Mouse (Mus musculus) kidney, embryonic 16.5 days (tissue): ENCODE results near the gene Rccd1. TPM values are rescaled to one million over a fixed set of nuclear protein-coding genes. Genes with fewer than 3 reads are reported as not detected.

Source experiments
- ATAC-seq: fragments of 200-750 bp; cut with Nextera tagmentation; 2 replicates; pipeline ENCODE4 v1.8.0; 2017; ENCODE audit warnings: moderate TSS enrichment; ENCODE audit not compliant: low FRiP score, low TSS enrichment
- H3K27ac ChIP-seq: fragments of 300-500 bp; sonication (generic); 2 replicates; pipeline ENCODE4 v1.5.1; 2014; ENCODE audit warnings: low read length
- H3K27me3 ChIP-seq: fragments of 300-500 bp; sonication (generic); 2 replicates; pipeline ENCODE4 v1.6.1; 2014; ENCODE audit warnings: low read length, control low read depth, mixed read lengths; ENCODE audit not compliant: insufficient read depth
- H3K36me3 ChIP-seq: fragments of 300-500 bp; sonication (generic); 2 replicates; pipeline ENCODE4 v1.6.1; 2014; ENCODE audit warnings: low read length, control low read depth, mixed read lengths; ENCODE audit not compliant: insufficient read depth
- H3K4me1 ChIP-seq: fragments of 300-500 bp; sonication (generic); 2 replicates; pipeline ENCODE4 v1.6.1; 2014; ENCODE audit warnings: low read length, control low read depth, mixed read lengths; ENCODE audit not compliant: insufficient read depth
- H3K4me2 ChIP-seq: fragments of 300-500 bp; sonication (generic); replicated peaks from 2 replicates; pipeline ENCODE4 v1.6.1; 2014; ENCODE audit warnings: low read depth, low read length
- H3K4me3 ChIP-seq: fragments of 300-500 bp; sonication (generic); 2 replicates; pipeline ENCODE4 v1.5.1; 2014; ENCODE audit warnings: mild to moderate bottlenecking, low read length
- H3K9ac ChIP-seq: fragments of 300-500 bp; sonication (generic); replicated peaks from 2 replicates; pipeline ENCODE4 v1.6.1; 2014; ENCODE audit warnings: low read length
- H3K9me3 ChIP-seq: fragments of 300-500 bp; sonication (generic); 2 replicates; pipeline ENCODE4 v1.6.1; 2016; ENCODE audit warnings: low read length, control low read depth
- WGBS: fragments of 180-500 bp; shearing (Covaris S2); extraction: QIAGEN DNeasy Blood & Tissue Kit; methylation state at CpG from one replicate; pipeline ENCODE4 v1.1.7; 2014; 5-methylcytosine and 5-hydroxymethylcytosine counted together
- polyA plus RNA-seq: library from polyadenylated mRNA; unstranded; fragments of >200 nt; fragmentation: Nextera tagmentation; extraction: Ambion mirVana; gene quantifications from 2 replicates; pipeline ENCODE4 v1.2.1, GENCODE M21; 2015

Gene Rccd1
- polyA plus RNA-seq, 1 experiment from 2014 or later: 7.8 TPM

- peaks cover 33% of the 10 kb centered on the region for H3K36me3 ChIP-seq
- H3K4me2 ChIP-seq: peak overlapping the region; percentile 75; the same call in 1 of the 2 replicates
- H3K4me3 ChIP-seq: no peak overlapping the region
- no peak overlapping the region for H3K27ac ChIP-seq
- WGBS: 63% methylated on average over 20 of the region's 20 CpGs
- H3K9ac ChIP-seq: no peak overlapping the region
- no peaks in the 10 kb centered on the region for H3K27me3 ChIP-seq
- no peaks in the 10 kb centered on the region for H3K9me3 ChIP-seq
- ATAC-seq: no peak
- H3K4me1 ChIP-seq: peaks cover 26% of the 10 kb centered on the region
These were observed 44.6 kb upstream of the Rccd1 start for GRCm38 (mm10) chr7:80368635-80369421.

GRCm38 (mm10) chr7:80368009-80368408 lies 43.8 kb upstream of the Rccd1 start:
- no peak overlapping the region for H3K9ac ChIP-seq
- H3K27ac ChIP-seq: no peak overlapping the region
- H3K4me2 ChIP-seq: no peak overlapping the region
- WGBS: 90% methylated on average over 9 of the region's 9 CpGs
- H3K27me3 ChIP-seq: no peaks in the 10 kb centered on the region
- peaks cover 26% of the 10 kb centered on the region for H3K4me1 ChIP-seq
- no peak overlapping the region for H3K4me3 ChIP-seq
- no peak for ATAC-seq
- no peaks in the 10 kb centered on the region for H3K9me3 ChIP-seq
- peaks cover 41% of the 10 kb centered on the region for H3K36me3 ChIP-seq

GRCm38 (mm10) chr7:80367232-80367631 lies 43.0 kb upstream of the Rccd1 start:
- Histone ChIP-seq H3K4me2 (no peak overlapping the region), H3K9ac (no peak overlapping the region), H3K4me1 (peaks cover 26% of the 10 kb centered on the region), H3K4me3 (no peak overlapping the region), H3K36me3 (peaks cover 49% of the 10 kb centered on the region), H3K27ac (no peak overlapping the region), H3K9me3 (no peaks in the 10 kb centered on the region), H3K27me3 (no peaks in the 10 kb centered on the region)
- no peak for ATAC-seq
- 96% methylated on average over 7 of the region's 7 CpGs for WGBS

- WGBS: 73% methylated on average over 2 of the region's 2 CpGs
- ATAC-seq: no peak
- no peak overlapping the region for H3K9ac ChIP-seq
- peaks cover 61% of the 10 kb centered on the region for H3K36me3 ChIP-seq
- H3K4me3 ChIP-seq: no peak overlapping the region
- H3K27ac ChIP-seq: no peak overlapping the region
- no peak overlapping the region for H3K4me2 ChIP-seq
- no peaks in the 10 kb centered on the region for H3K9me3 ChIP-seq
- H3K27me3 ChIP-seq: no peaks in the 10 kb centered on the region
- peaks cover 22% of the 10 kb centered on the region for H3K4me1 ChIP-seq
These were observed 41.5 kb upstream of the Rccd1 start for GRCm38 (mm10) chr7:80365759-80366158.

GRCm38 (mm10) chr7:80360435-80360834 lies 36.2 kb upstream of the Rccd1 start:
- Histone ChIP-seq H3K9me3 (no peaks in the 10 kb centered on the region), H3K4me1 (no peaks in the 10 kb centered on the region), H3K36me3 (peaks cover 56% of the 10 kb centered on the region), H3K4me2 (no peak overlapping the region), H3K9ac (no peak overlapping the region), H3K27me3 (no peaks in the 10 kb centered on the region), H3K27ac (no peak overlapping the region), H3K4me3 (no peak overlapping the region)
- 37% methylated on average over 3 of the region's 3 CpGs for WGBS
- no peak for ATAC-seq

GRCm38 (mm10) chr7:80358039-80358438 lies 33.8 kb upstream of the Rccd1 start:
- WGBS: 84% methylated on average over 4 of the region's 4 CpGs
- H3K36me3 ChIP-seq: peaks cover 49% of the 10 kb centered on the region
- no peak overlapping the region for H3K4me3 ChIP-seq
- H3K27me3 ChIP-seq: no peaks in the 10 kb centered on the region
- no peak for ATAC-seq
- H3K9ac ChIP-seq: no peak overlapping the region
- H3K9me3 ChIP-seq: no peaks in the 10 kb centered on the region
- no peak overlapping the region for H3K4me2 ChIP-seq
- H3K27ac ChIP-seq: no peak overlapping the region
- H3K4me1 ChIP-seq: no peaks in the 10 kb centered on the region

DNA sequence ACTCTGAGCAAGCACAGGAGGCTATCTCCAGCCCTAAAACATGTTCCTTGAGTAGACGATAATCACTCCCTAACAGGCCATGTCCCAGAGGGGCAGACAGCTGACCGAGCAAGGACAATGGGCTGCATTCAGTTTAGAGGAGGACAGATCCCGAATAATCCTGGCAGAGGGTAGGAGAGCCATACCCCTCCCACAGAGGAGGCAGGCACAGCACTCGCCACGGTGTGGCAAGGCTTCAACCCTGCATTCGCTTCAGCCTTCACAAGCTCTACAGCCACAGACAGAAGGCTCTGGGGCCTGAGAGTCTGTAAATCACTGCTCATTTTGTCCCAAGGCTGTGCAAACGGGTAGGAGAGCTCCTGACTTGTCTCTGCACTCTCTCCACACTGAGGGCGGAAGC lies 32.9 kb upstream of the Rccd1 start:
- H3K27me3 ChIP-seq: no peaks in the 10 kb centered on the region
- H3K4me2 ChIP-seq: no peak overlapping the region
- no peaks in the 10 kb centered on the region for H3K4me1 ChIP-seq
- WGBS: 56% methylated on average over 8 of the region's 8 CpGs
- no peak overlapping the region for H3K9ac ChIP-seq
- no peak overlapping the region for H3K27ac ChIP-seq
- H3K9me3 ChIP-seq: no peaks in the 10 kb centered on the region
- no peak for ATAC-seq
- no peak overlapping the region for H3K4me3 ChIP-seq
- H3K36me3 ChIP-seq: peaks cover 46% of the 10 kb centered on the region

- no peaks in the 10 kb centered on the region for H3K9me3 ChIP-seq
- no peaks in the 10 kb centered on the region for H3K4me1 ChIP-seq
- no peak overlapping the region for H3K4me2 ChIP-seq
- H3K9ac ChIP-seq: no peak overlapping the region
- H3K4me3 ChIP-seq: no peak overlapping the region
- H3K27me3 ChIP-seq: no peaks in the 10 kb centered on the region
- H3K27ac ChIP-seq: no peak overlapping the region
- H3K36me3 ChIP-seq: peaks cover 42% of the 10 kb centered on the region
- ATAC-seq: no peak
- 89% methylated on average over 13 of the region's 13 CpGs for WGBS
These were observed 32.1 kb upstream of the Rccd1 start for GRCm38 (mm10) chr7:80356351-80356750.

DNA sequence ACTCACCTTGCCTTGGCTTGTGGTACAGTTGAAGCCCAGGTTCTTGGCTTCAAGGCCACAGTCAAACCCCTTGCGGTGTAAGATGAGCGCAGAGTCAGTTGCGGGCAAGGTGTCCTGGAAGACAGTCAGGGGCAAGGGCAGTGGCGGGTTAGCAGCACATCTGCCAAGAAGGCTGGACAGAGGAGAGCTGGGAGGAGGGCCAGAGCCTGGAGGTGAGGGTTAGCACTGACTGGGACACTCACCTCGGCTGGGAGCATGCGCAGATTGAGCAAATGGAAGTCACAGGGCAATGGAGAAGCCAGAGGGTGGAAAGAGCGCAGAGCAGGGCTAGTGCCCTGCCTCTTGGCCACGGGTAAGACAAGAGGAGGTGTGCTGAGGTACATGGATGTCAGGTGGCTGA lies 28.7 kb upstream of the Rccd1 start:
- Histone ChIP-seq H3K9me3 (no peaks in the 10 kb centered on the region), H3K4me3 (no peak overlapping the region), H3K4me2 (no peak overlapping the region), H3K36me3 (peaks cover 28% of the 10 kb centered on the region), H3K9ac (no peak overlapping the region), H3K27ac (no peak overlapping the region), H3K27me3 (no peaks in the 10 kb centered on the region), H3K4me1 (0 out of 2 replicates have a peak, but pooled peaks cover 4% of the 10 kb centered on the region)
- 91% methylated on average over 8 of the region's 8 CpGs for WGBS
- no peak for ATAC-seq

DNA sequence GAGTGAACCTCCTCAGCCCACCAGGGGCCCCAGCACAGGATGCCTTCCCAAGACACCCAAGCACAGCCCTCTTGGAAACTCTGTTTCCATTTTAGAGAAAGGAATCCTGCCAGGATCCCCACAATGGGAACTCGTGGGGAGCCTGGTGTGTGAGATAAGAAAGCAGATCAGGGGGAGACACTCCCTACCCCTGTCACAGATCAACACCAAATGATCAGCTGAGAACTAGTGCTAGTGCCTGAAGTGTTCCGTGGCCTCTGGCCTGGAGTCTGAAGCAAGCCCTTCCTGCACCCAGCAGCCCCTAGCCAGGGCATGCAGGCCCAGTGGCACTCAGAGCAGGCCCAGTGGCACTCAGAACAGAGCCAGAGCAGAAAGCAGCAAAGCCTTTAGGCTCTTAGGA lies 26.6 kb upstream of the Rccd1 start:
- Histone ChIP-seq H3K9me3 (no peaks in the 10 kb centered on the region), H3K9ac (no peak overlapping the region), H3K27ac (no peak overlapping the region), H3K4me1 (peaks cover 12% of the 10 kb centered on the region; the same call in 1 of the 2 replicates), H3K27me3 (no peaks in the 10 kb centered on the region), H3K4me2 (no peak overlapping the region), H3K36me3 (peaks cover 28% of the 10 kb centered on the region), H3K4me3 (no peak overlapping the region)
- no peak for ATAC-seq
- WGBS: 78% methylated on average over 2 of the region's 2 CpGs
